Mouse (Mus musculus) stomach, embryonic 14.5 days (tissue): ENCODE measurements at regions not wholly inside any gene's neighbourhood (a gene's known extent, or its start where the extent isn't known, plus 50 kb on each side); places are given as distances from the start of the nearest gene placed in this dataset.
"Not testable (repeated sequence)": the region's sequence is repeated elsewhere in the genome, so short reads cannot be mapped to it uniquely, and the experiment has no call there.

Experiments
- ATAC-seq: fragments of 200-750 bp; cut with Nextera tagmentation; 2 replicates; pipeline ENCODE4 v1.8.0; 2017; ENCODE audit warnings: low read depth, moderate TSS enrichment; ENCODE audit not compliant: insufficient number of reproducible peaks, insufficient read depth, low FRiP score
- H3K27ac ChIP-seq: fragments of 300-500 bp; sonication (generic); 2 replicates; pipeline ENCODE4 v1.5.1; 2014; ENCODE audit warnings: mild to moderate bottlenecking, low read length, moderate library complexity, mixed read lengths
- H3K27me3 ChIP-seq: fragments of 300-500 bp; sonication (generic); 2 replicates; pipeline ENCODE4 v1.6.1; 2014; ENCODE audit warnings: low read length, control low read depth, mixed read lengths; ENCODE audit not compliant: control insufficient read depth, insufficient read depth
- H3K36me3 ChIP-seq: fragments of 300-500 bp; sonication (generic); 2 replicates; pipeline ENCODE4 v1.6.1; 2014; ENCODE audit warnings: mild to moderate bottlenecking, control low read depth, low read length, moderate library complexity, mixed read lengths; ENCODE audit not compliant: control insufficient read depth, insufficient read depth
- H3K4me1 ChIP-seq: fragments of 300-500 bp; sonication (generic); 2 replicates; pipeline ENCODE4 v1.6.1; 2014; ENCODE audit warnings: low read length, control low read depth, mixed read lengths; ENCODE audit not compliant: control insufficient read depth, insufficient read depth
- H3K4me2 ChIP-seq: fragments of 300-500 bp; sonication (generic); replicated peaks from 2 replicates; pipeline ENCODE4 v1.6.1; 2014; ENCODE audit warnings: low read depth, low read length, control low read depth
- H3K4me3 ChIP-seq: fragments of 300-500 bp; sonication (generic); 2 replicates; pipeline ENCODE4 v1.5.1; 2014; ENCODE audit warnings: low read depth, low read length, control low read depth
- H3K9ac ChIP-seq: fragments of 300-500 bp; sonication (generic); replicated peaks from 2 replicates; pipeline ENCODE4 v1.6.1; 2014; ENCODE audit warnings: low read depth, mild to moderate bottlenecking, control low read depth, low read length, moderate library complexity, mixed read lengths
- H3K9me3 ChIP-seq: fragments of 300-500 bp; sonication (generic); 2 replicates; pipeline ENCODE4 v1.6.1; 2016; ENCODE audit warnings: low read depth, low read length, control low read depth; ENCODE audit not compliant: control insufficient read depth
- WGBS: fragments of 180-500 bp; shearing (Covaris S2); extraction: QIAGEN DNeasy Blood & Tissue Kit; methylation state at CpG from one replicate; pipeline ENCODE4 v1.1.7; 2014; 5-methylcytosine and 5-hydroxymethylcytosine counted together

GRCm38 (mm10) chr12:82078740-82079139 is 90.4 kb upstream of the Sipa1l1 start:
- Histone ChIP-seq H3K36me3 (no peaks in the 10 kb centered on the region), H3K4me1 (peaks cover 6% of the 10 kb centered on the region; the same call in 1 of the 2 replicates), H3K9me3 (no peaks in the 10 kb centered on the region), H3K4me2 (no peak overlapping the region), H3K27me3 (no peaks in the 10 kb centered on the region), H3K27ac (no peak overlapping the region), H3K4me3 (no peak overlapping the region), H3K9ac (no peak overlapping the region)
- no peak for ATAC-seq

- no peak overlapping the region for H3K4me2 ChIP-seq
- no peak overlapping the region for H3K9ac ChIP-seq
- no peak overlapping the region for H3K27ac ChIP-seq
- no peak for ATAC-seq
- 72% methylated on average over 6 of the region's 6 CpGs for WGBS
- no peak overlapping the region for H3K4me3 ChIP-seq
- no peaks in the 10 kb centered on the region for H3K36me3 ChIP-seq
- no peaks in the 10 kb centered on the region for H3K9me3 ChIP-seq
- H3K27me3 ChIP-seq, result no peaks in the 10 kb centered on the region
- peaks cover 6% of the 10 kb centered on the region; the same call in 1 of the 2 replicates for H3K4me1 ChIP-seq
These were observed 88.8 kb upstream of the Sipa1l1 start for GRCm38 (mm10) chr12:82080196-82080880.

- not testable (repeated sequence) for H3K36me3 ChIP-seq, H3K9me3 ChIP-seq, H3K4me2 ChIP-seq, ATAC-seq, H3K4me1 ChIP-seq, H3K27me3 ChIP-seq, H3K4me3 ChIP-seq, H3K9ac ChIP-seq, H3K27ac ChIP-seq
- 91% methylated on average over 3 of the region's 4 CpGs for WGBS
These were observed 86.5 kb upstream of the Sipa1l1 start for GRCm38 (mm10) chr12:82082596-82082995.

GRCm38 (mm10) chr12:82085771-82086400 is 83.2 kb upstream of the Sipa1l1 start:
- no peak for ATAC-seq
- H3K4me1 ChIP-seq, result no peaks in the 10 kb centered on the region
- no peaks in the 10 kb centered on the region for H3K9me3 ChIP-seq
- H3K36me3 ChIP-seq, result no peaks in the 10 kb centered on the region
- no peaks in the 10 kb centered on the region for H3K27me3 ChIP-seq
- 41% methylated on average over 7 of the region's 7 CpGs for WGBS
- H3K9ac ChIP-seq, result no peak overlapping the region
- no peak overlapping the region for H3K4me2 ChIP-seq
- no peak overlapping the region for H3K4me3 ChIP-seq
- no peak overlapping the region for H3K27ac ChIP-seq

- no peaks in the 10 kb centered on the region for H3K9me3 ChIP-seq
- no peak overlapping the region for H3K4me2 ChIP-seq
- H3K36me3 ChIP-seq, result no peaks in the 10 kb centered on the region
- no peak overlapping the region for H3K9ac ChIP-seq
- H3K4me3 ChIP-seq, result no peak overlapping the region
- no peak overlapping the region for H3K27ac ChIP-seq
- no peaks in the 10 kb centered on the region for H3K4me1 ChIP-seq
- H3K27me3 ChIP-seq, result no peaks in the 10 kb centered on the region
- no peak for ATAC-seq
These were observed 82.7 kb upstream of the Sipa1l1 start for GRCm38 (mm10) chr12:82086441-82086840.

GRCm38 (mm10) chr12:82089288-82089687 is 79.8 kb upstream of the Sipa1l1 start:
- ATAC-seq, result no peak

GRCm38 (mm10) chr12:82093317-82093716 is 75.8 kb upstream of the Sipa1l1 start:
- Histone ChIP-seq H3K9ac (no peak overlapping the region), H3K4me3 (no peak overlapping the region), H3K9me3 (peaks cover 4% of the 10 kb centered on the region; the same call in 1 of the 2 replicates), H3K36me3 (no peaks in the 10 kb centered on the region), H3K27ac (no peak overlapping the region), H3K4me2 (no peak overlapping the region), H3K4me1 (no peaks in the 10 kb centered on the region), H3K27me3 (no peaks in the 10 kb centered on the region)
- no peak for ATAC-seq
- WGBS, result 49% methylated on average over 7 of the region's 7 CpGs

More at GRCm38 (mm10) chr12:82089288-82089687, 79.8 kb upstream of the Sipa1l1 start:
- H3K4me2 ChIP-seq, result no peak overlapping the region
- WGBS, result 91% methylated on average over 6 of the region's 6 CpGs
- H3K4me3 ChIP-seq, result no peak overlapping the region
- no peaks in the 10 kb centered on the region for H3K36me3 ChIP-seq
- H3K9ac ChIP-seq, result no peak overlapping the region
- no peak overlapping the region for H3K27ac ChIP-seq
- no peaks in the 10 kb centered on the region for H3K9me3 ChIP-seq
- H3K27me3 ChIP-seq, result no peaks in the 10 kb centered on the region
- no peaks in the 10 kb centered on the region for H3K4me1 ChIP-seq

GRCm38 (mm10) chr12:82095396-82095795 is 73.7 kb upstream of the Sipa1l1 start:
- no peak for ATAC-seq
- Histone ChIP-seq H3K4me3 (no peak overlapping the region), H3K4me1 (no peaks in the 10 kb centered on the region), H3K27ac (no peak overlapping the region), H3K27me3 (no peaks in the 10 kb centered on the region), H3K36me3 (no peaks in the 10 kb centered on the region), H3K9me3 (peaks cover 4% of the 10 kb centered on the region; the same call in 1 of the 2 replicates), H3K9ac (no peak overlapping the region), H3K4me2 (no peak overlapping the region)
- 86% methylated on average over 1 of the region's 1 CpGs for WGBS
